Mouse (Mus musculus) MEL (cell line): ENCODE data around the gene H2-DMa. TPM values are rescaled to one million over a fixed set of nuclear protein-coding genes. Genes with fewer than 3 reads are reported as not detected.

Experiments
- DNase-seq: peaks from one replicate; pipeline ENCODE4 v3.0.0; 2011; ENCODE audit warnings: low read depth, low spot score
- H3K27ac ChIP-seq: 2 replicates; pipeline ENCODE4 v1.5.1; 2012; ENCODE audit warnings: low read depth, mild to moderate bottlenecking, control low read depth, low read length, moderate library complexity; ENCODE audit not compliant: control insufficient read depth
- H3K27me3 ChIP-seq, 2 experiments: fragments of 150-350 bp in 1 of 2; sonication (generic) in 1 of 2; 2 replicates each; pipeline ENCODE4 v1.6.1; 2012; ENCODE audit warnings: low read length in 2 of 2, mild to moderate bottlenecking in 2 of 2, improper control_type of control experiment in 1 of 2, moderate library complexity in 1 of 2; ENCODE audit not compliant: insufficient read depth in 2 of 2, control insufficient read depth in 1 of 2
- H3K36me3 ChIP-seq, 2 experiments: 2 replicates each; pipeline ENCODE4 v1.6.1; 2012 to 2014; ENCODE audit warnings: low read length in 2 of 2, improper control_type of control experiment in 1 of 2, inconsistent platforms in 1 of 2, mild to moderate bottlenecking in 1 of 2; ENCODE audit not compliant: insufficient read depth in 2 of 2, control insufficient read depth in 1 of 2
- H3K4me1 ChIP-seq, 2 experiments: fragments of 150-350 bp in 1 of 2; sonication (generic) in 1 of 2; 2 replicates each; pipeline ENCODE4 v1.6.1; 2012; ENCODE audit warnings: low read length in 2 of 2, improper control_type of control experiment in 1 of 2, mild to moderate bottlenecking in 1 of 2; ENCODE audit not compliant: insufficient read depth in 2 of 2, control insufficient read depth in 1 of 2
- H3K4me3 ChIP-seq, 2 experiments: fragments of 150-350 bp in 1 of 2; sonication (generic) in 1 of 2; 2 replicates each; pipeline ENCODE4 v1.5.1; 2012; ENCODE audit warnings: low read depth in 2 of 2, low read length in 2 of 2, mild to moderate bottlenecking in 2 of 2, moderate library complexity in 2 of 2, control low read depth in 1 of 2, improper control_type of control experiment in 1 of 2; ENCODE audit not compliant: control insufficient read depth in 1 of 2, insufficient read depth in 1 of 2
- H3K79me2 ChIP-seq: 2 replicates; pipeline ENCODE4 v1.6.1; 2012; ENCODE audit warnings: mild to moderate bottlenecking, low read length, moderate library complexity; ENCODE audit not compliant: control insufficient read depth, poor library complexity, insufficient read depth
- H3K9ac ChIP-seq: 2 replicates; pipeline ENCODE4 v1.6.1; 2012; ENCODE audit warnings: low read depth, mild to moderate bottlenecking, control low read depth, low read length, moderate library complexity; ENCODE audit not compliant: control insufficient read depth, poor library complexity, severe bottlenecking
- H3K9me3 ChIP-seq: fragments of 150-350 bp; sonication (generic); replicated peaks from 2 replicates; pipeline ENCODE4 v1.6.1; 2012; ENCODE audit warnings: mild to moderate bottlenecking, low read length, improper control_type of control experiment, moderate library complexity; ENCODE audit not compliant: insufficient read depth
- BHLHE40 ChIP-seq: IDR thresholded peaks from 2 replicates; pipeline ENCODE4 v1.6.1; 2012; ENCODE audit warnings: low read depth, mild to moderate bottlenecking, inconsistent platforms, low read length, improper control_type of control experiment, borderline replicate concordance
- CHD2 ChIP-seq: IDR thresholded peaks from 2 replicates; pipeline ENCODE4 v1.6.1; 2011; ENCODE audit warnings: low read length, improper control_type of control experiment
- CTCF ChIP-seq, 3 experiments: IDR thresholded peaks in 2 of 3; conservative IDR thresholded peaks in 1 of 3; 2 replicates each; pipeline ENCODE4 v1.5.1; 2011 to 2012; ENCODE audit warnings: low read length in 3 of 3, low read depth in 2 of 3, mild to moderate bottlenecking in 2 of 3, improper control_type of control experiment in 1 of 3, inconsistent platforms in 1 of 3, mixed read lengths in 1 of 3, moderate library complexity in 1 of 3; ENCODE audit not compliant: control insufficient read depth in 1 of 3, insufficient read depth in 1 of 3, poor library complexity in 1 of 3, severe bottlenecking in 1 of 3
- E2F4 ChIP-seq: IDR thresholded peaks from 2 replicates; pipeline ENCODE4 v1.6.1; 2011; ENCODE audit warnings: low read depth, low read length, improper control_type of control experiment, borderline replicate concordance
- ELF1 ChIP-seq: IDR thresholded peaks from 2 replicates; pipeline ENCODE4 v1.6.1; 2014; ENCODE audit warnings: low read depth, mild to moderate bottlenecking, inconsistent platforms, low read length, improper control_type of control experiment, moderate library complexity
- EP300 ChIP-seq, 2 experiments: IDR thresholded peaks; 2 replicates each; pipeline ENCODE4 v1.6.1; 2011; ENCODE audit warnings: improper control_type of control experiment in 2 of 2, low read length in 2 of 2, low read depth in 1 of 2, mild to moderate bottlenecking in 1 of 2
- ETS1 ChIP-seq: IDR thresholded peaks from 2 replicates; pipeline ENCODE4 v1.6.1; 2012; ENCODE audit warnings: low read depth, mild to moderate bottlenecking, inconsistent platforms, low read length, improper control_type of control experiment, moderate library complexity
- GATA1 ChIP-seq: IDR thresholded peaks from 2 replicates; pipeline ENCODE4 v1.6.1; 2011; ENCODE audit warnings: low read depth, low read length, improper control_type of control experiment
- KAT2A ChIP-seq: conservative IDR thresholded peaks from 2 replicates; pipeline ENCODE4 v1.6.1; 2012; ENCODE audit warnings: low read depth, low read length, improper control_type of control experiment, inconsistent platforms
- MEF2A ChIP-seq: IDR thresholded peaks from 2 replicates; pipeline ENCODE4 v1.6.1; 2014; ENCODE audit warnings: low read depth, mild to moderate bottlenecking, inconsistent platforms, low read length, improper control_type of control experiment; ENCODE audit not compliant: poor library complexity, insufficient replicate concordance, severe bottlenecking; ENCODE audit errors: extremely low read depth
- MXI1 ChIP-seq: IDR thresholded peaks from 2 replicates; pipeline ENCODE4 v1.6.1; 2011; ENCODE audit warnings: mild to moderate bottlenecking, low read depth, low read length, improper control_type of control experiment
- MYB ChIP-seq: IDR thresholded peaks from 2 replicates; pipeline ENCODE4 v1.6.1; 2011; ENCODE audit warnings: mild to moderate bottlenecking, low read depth, low read length, improper control_type of control experiment
- MYC ChIP-seq: IDR thresholded peaks from 2 replicates; pipeline ENCODE4 v1.6.1; 2011; ENCODE audit warnings: low read depth, mild to moderate bottlenecking, low read length, improper control_type of control experiment, moderate library complexity
- NRF1 ChIP-seq: IDR thresholded peaks from 2 replicates; pipeline ENCODE4 v1.6.1; 2014; ENCODE audit warnings: low read depth, mild to moderate bottlenecking, inconsistent platforms, low read length, improper control_type of control experiment, moderate library complexity; ENCODE audit not compliant: poor library complexity, insufficient read depth, severe bottlenecking
- POLR2A ChIP-seq, 2 experiments: IDR thresholded peaks; 2 replicates each; pipeline ENCODE4 v1.6.1; 2011 to 2012; ENCODE audit warnings: low read length in 2 of 2, mild to moderate bottlenecking in 2 of 2, control low read depth in 1 of 2, improper control_type of control experiment in 1 of 2, low read depth in 1 of 2, moderate library complexity in 1 of 2; ENCODE audit not compliant: control insufficient read depth in 1 of 2, insufficient read depth in 1 of 2, poor library complexity in 1 of 2
- POLR2AphosphoS2 ChIP-seq: IDR thresholded peaks from 2 replicates; pipeline ENCODE4 v1.6.1; 2011; ENCODE audit warnings: low read length, improper control_type of control experiment
- RAD21 ChIP-seq: IDR thresholded peaks from 2 replicates; pipeline ENCODE4 v1.6.1; 2011; ENCODE audit warnings: mild to moderate bottlenecking, low read depth, low read length, improper control_type of control experiment
- SMC3 ChIP-seq: IDR thresholded peaks from 2 replicates; pipeline ENCODE4 v1.6.1; 2011; ENCODE audit warnings: low read depth, low read length, improper control_type of control experiment
- TCF12 ChIP-seq: IDR thresholded peaks from 2 replicates; pipeline ENCODE4 v1.6.1; 2014; ENCODE audit warnings: low read depth, mild to moderate bottlenecking, inconsistent platforms, low read length, improper control_type of control experiment, moderate library complexity
- ZMIZ1 ChIP-seq: IDR thresholded peaks from 2 replicates; pipeline ENCODE4 v1.6.1; 2012; ENCODE audit warnings: low read depth, mild to moderate bottlenecking, inconsistent platforms, low read length, improper control_type of control experiment, moderate library complexity
- ZNF384 ChIP-seq: IDR thresholded peaks from 2 replicates; pipeline ENCODE4 v1.6.1; 2012; ENCODE audit warnings: low read depth, mild to moderate bottlenecking, inconsistent platforms, low read length, improper control_type of control experiment
- polyA plus RNA-seq, 2 experiments: library from polyadenylated mRNA; stranded (reverse) in 1 of 2; unstranded in 1 of 2; fragments of >175 nt in 1 of 2; fragments of >200 nt in 1 of 2; gene quantifications; 2 replicates each; pipeline versions ENCODE4 v1.2.1 to v1.2.4; 2012; ENCODE audit warnings: low replicate concordance in 2 of 2, low read depth in 1 of 2; ENCODE audit not compliant: insufficient read length in 2 of 2, insufficient read depth in 1 of 2, missing spikeins in 1 of 2
- total RNA-seq: library from RNA; depleted of rRNA; stranded (reverse); fragments of 300-350 nt; gene quantifications from 2 replicates; pipeline ENCODE4 v1.2.3, GENCODE M21; 2012

Gene H2-DMa
- total and polyA plus RNA-seq, 3 experiments, result 38.3 to 38.7 TPM; not detected in 1

GRCm38 (mm10) chr17:34174075-34174474, 54.7 kb downstream of the H2-DMa start:
- H3K9ac ChIP-seq, result no peak overlapping the region

DNA sequence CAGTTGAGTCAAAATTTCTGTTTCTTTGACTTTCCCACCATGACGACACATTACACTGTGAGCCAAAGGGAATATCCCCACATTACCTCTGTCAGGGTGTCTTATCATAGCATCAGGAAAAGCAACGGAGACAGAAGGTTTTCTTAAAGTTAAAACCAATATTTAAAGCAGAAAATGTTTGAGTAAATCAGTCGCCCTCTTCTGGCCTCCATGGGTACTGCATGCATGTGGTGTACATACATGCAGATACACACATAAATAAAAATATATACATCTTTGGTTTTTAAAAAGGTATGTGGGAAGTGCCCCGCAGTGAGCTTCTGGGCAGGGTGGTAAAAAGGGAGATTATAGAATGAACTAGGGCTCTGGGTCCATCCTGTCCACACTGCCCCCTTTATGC, 57.8 kb downstream of the H2-DMa start:
- no peaks in the 10 kb centered on the region for H3K4me1 ChIP-seq
- H3K79me2 ChIP-seq, result no peaks in the 10 kb centered on the region
- DNase-seq, result peak; percentile 40
- no peak overlapping the region for H3K27ac ChIP-seq
- H3K9ac ChIP-seq, result no peak overlapping the region
- no peaks in the 10 kb centered on the region for H3K36me3 ChIP-seq
- TF ChIP-seq CTCF (IDR thresholded peaks at IDR 0.05 in 2 of 3, conservative IDR thresholded peaks at IDR 0.05 in 1 of 3; ENCODE audit: control insufficient read depth in 1 of 3, insufficient read depth in 1 of 3, low read depth in 2 of 3, low read length in 3 of 3, poor library complexity in 1 of 3, severe bottlenecking in 1 of 3), result peak; percentile 22 to 37 (median 35); a peak in 4 of 6 replicates
- TF ChIP-seq E2F4, result no peak
- TF ChIP-seq NRF1, result no peak
- no peak for TF ChIP-seq ETS1
- TF ChIP-seq MXI1, result no peak
- TF ChIP-seq KAT2A, result no peak
- TF ChIP-seq, all 39 proteins: peak for 1
- H3K27me3 ChIP-seq, result no peaks in the 10 kb centered on the region
- H3K9me3 ChIP-seq, result no peaks in the 10 kb centered on the region
- H3K4me3 ChIP-seq, result no peak overlapping the region

More at GRCm38 (mm10) chr17:34174075-34174474, 54.7 kb downstream of the H2-DMa start:
- Histone ChIP-seq H3K79me2 (no peaks in the 10 kb centered on the region), H3K27ac (no peak overlapping the region), H3K4me1 (0 out of 4 replicates have a peak, but pooled peaks cover 0 to 3% of the 10 kb centered on the region in 2 experiments), H3K4me3 (no peak overlapping the region), H3K9me3 (no peaks in the 10 kb centered on the region), H3K36me3 (peaks cover 0 to 3% of the 10 kb centered on the region in 2 experiments; a peak in 2 of 4 replicates), H3K27me3 (no peaks in the 10 kb centered on the region)
- TF ChIP-seq BHLHE40 (no peak), TCF12 (no peak), ZNF384 (no peak), SMC3 (no peak), GATA1 (no peak), POLR2A (IDR thresholded peaks at IDR 0.05; ENCODE audit: control insufficient read depth in 1 of 2, insufficient read depth in 1 of 2, low read depth in 1 of 2, low read length in 2 of 2, poor library complexity in 1 of 2) (no peak), NRF1 (no peak), MYB (no peak), ETS1 (no peak), EP300 (IDR thresholded peaks at IDR 0.05; ENCODE audit: low read depth in 1 of 2, low read length in 2 of 2) (no peak), E2F4 (no peak), ZMIZ1 (no peak), RAD21 (no peak), MYC (no peak), POLR2AphosphoS2 (no peak), MEF2A (no peak), CHD2 (no peak), KAT2A (no peak), ELF1 (no peak)
- DNase-seq, result no peak
